Mouse (Mus musculus): ENCODE results near the gene Pkmyt1.

GRCm38 (mm10) chr17:23783352-23783751 is 57.2 kb downstream of the Pkmyt1 start:
- no peak for TF ChIP-seq EP300 (IDR thresholded peaks at IDR 0.05; ENCODE audit: low read depth)
- TF ChIP-seq CTCF (IDR thresholded peaks at IDR 0.05; ENCODE audit: low read depth): no peak

Data from heart, postnatal 0 days (tissue).